Comparison of ENCODE assay signal across 8 mouse cellular contexts in the genomic region with DNA sequence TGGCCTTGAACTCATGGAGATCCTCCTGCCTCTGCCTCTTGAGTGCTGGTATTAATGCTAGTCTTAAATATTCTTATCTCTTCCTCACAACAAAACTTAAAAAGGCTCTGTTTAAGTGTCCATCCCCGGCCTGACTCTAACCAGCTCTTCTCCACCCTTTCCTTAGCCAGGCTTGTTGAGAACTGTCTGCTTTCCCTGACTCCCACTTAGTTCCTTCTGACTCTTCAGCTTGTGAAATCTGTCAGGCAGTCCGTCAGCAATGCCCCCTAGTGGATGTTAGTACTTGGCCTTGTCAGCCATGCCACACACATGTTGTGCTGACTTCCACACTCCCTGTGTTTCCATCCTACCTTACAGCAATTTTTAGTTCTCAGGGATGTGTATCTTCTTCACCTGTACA. TPM values are rescaled to one million over a fixed set of nuclear protein-coding genes. Genes with fewer than 3 reads are reported as not detected.
DNase-seq lines count a peak whose midpoint lies in the region; ATAC-seq lines count a peak whose summit lies in the region.

No protein-coding gene starts in this region.

- 51% methylated on average over 2 of the region's 2 CpGs for WGBS in midbrain, embryonic 14.5 days
- 60% methylated on average over 2 of the region's 2 CpGs for WGBS in midbrain, embryonic 10.5 days

- no peak overlapping the region for H3K27ac ChIP-seq in midbrain, embryonic 14.5 days (replicated peaks; ENCODE audit: low read depth, low read length)
- no peak overlapping the region for H3K27ac ChIP-seq in midbrain, embryonic 10.5 days (replicated peaks)

- peaks cover 8% of the 10 kb centered on the region; the same call in 1 of the 2 replicates for H3K36me3 ChIP-seq in midbrain, embryonic 14.5 days (ENCODE audit: control insufficient read depth, insufficient read depth, low read length)
- 0 out of 2 replicates have a peak, but pooled peaks cover 7% of the 10 kb centered on the region for H3K36me3 ChIP-seq in midbrain, embryonic 10.5 days

- no peak for ATAC-seq in midbrain, embryonic 14.5 days (ENCODE audit: low FRiP score, low TSS enrichment)

- H3K4me2 ChIP-seq in midbrain, embryonic 14.5 days (ENCODE audit: low read length): no peak overlapping the region

- no peak overlapping the region for H3K4me3 ChIP-seq in midbrain, embryonic 14.5 days (replicated peaks; ENCODE audit: low read depth, low read length)
- no peak overlapping the region for H3K4me3 ChIP-seq in midbrain, embryonic 10.5 days

- no peaks in the 10 kb centered on the region for H3K27me3 ChIP-seq in midbrain, embryonic 14.5 days (ENCODE audit: control insufficient read depth, insufficient read depth, low read length)
- H3K27me3 ChIP-seq in midbrain, embryonic 10.5 days (ENCODE audit: low read depth, poor library complexity, severe bottlenecking): no peaks in the 10 kb centered on the region

- DNase-seq in adrenal gland, adult 2 months: peak; percentile 42
- no peak for DNase-seq in adrenal gland, postnatal 4 days (ENCODE audit: low spot score in 2 of 2)
- DNase-seq in midbrain, embryonic 14.5 days: peak; percentile 58
- DNase-seq in midbrain, embryonic 10.5 days (ENCODE audit: low spot score): no peak
- peak; percentile 29 to 47 for DNase-seq in cerebellum, postnatal 36 days
- peak; percentile 39 to 58 for DNase-seq in kidney, postnatal 4 days
- DNase-seq in retina, embryonic 14.5 days (ENCODE audit: low spot score): peak; percentile 54
- DNase-seq in neural tube, embryonic 10.5 days (ENCODE audit: extremely low spot score, low spot score): no peak

- no peak overlapping the region for H3K9ac ChIP-seq in midbrain, embryonic 14.5 days (replicated peaks; ENCODE audit: low read length)

- no peaks in the 10 kb centered on the region for H3K9me3 ChIP-seq in midbrain, embryonic 14.5 days (ENCODE audit: control insufficient read depth, low read length)
- H3K9me3 ChIP-seq in midbrain, embryonic 10.5 days (replicated peaks): no peaks in the 10 kb centered on the region

- H3K4me1 ChIP-seq in midbrain, embryonic 14.5 days (ENCODE audit: control insufficient read depth, insufficient read depth, low read length): no peaks in the 10 kb centered on the region
- no peaks in the 10 kb centered on the region for H3K4me1 ChIP-seq in midbrain, embryonic 10.5 days

RNA-seq across cellular contexts. Expression of a gene that starts 35.1 kb away (rescaled TPM):
- total RNA-seq in adrenal gland, adult 2 months (2021): 10 to 100 TPM; 40.6 to 57.6 TPM
- polyA plus RNA-seq in adrenal gland, adult 2 months (2012; rRNA removed): 2.7 and 3.7 TPM in 2 replicates
- 10 to 100 TPM; 32.3 to 32.5 TPM for total RNA-seq in adrenal gland, postnatal 4 days (2021)
- polyA plus RNA-seq in midbrain, embryonic 14.5 days (2014; fragmentation: Nextera tagmentation; extraction: Ambion mirVana): 16.6 and 17.1 TPM in 2 replicates
- 4.0 and 5.1 TPM in 2 replicates for polyA plus RNA-seq in midbrain, embryonic 10.5 days (2016; fragmentation: Nextera tagmentation; extraction: Ambion mirVana)

RNA-seq across cellular contexts. Expression of a gene that starts 43.2 kb away (rescaled TPM):
- total RNA-seq in adrenal gland, adult 2 months (2021): not detected
- 2.0 and 3.2 TPM in 2 replicates for polyA plus RNA-seq in adrenal gland, adult 2 months (2012; rRNA removed)
- under 1 TPM; 0.36 to 0.79 TPM for total RNA-seq in adrenal gland, postnatal 4 days (2021)
- 0.42 and 0.61 TPM in 2 replicates for polyA plus RNA-seq in midbrain, embryonic 14.5 days (2014; fragmentation: Nextera tagmentation; extraction: Ambion mirVana)
- polyA plus RNA-seq in midbrain, embryonic 10.5 days (2016; fragmentation: Nextera tagmentation; extraction: Ambion mirVana): not detected in 2 replicates

Comparison
In these comparisons a context has a peak if more than half of its experiments do, and no peak if none do; other contexts are left out.
1. DNase-seq: peak in adrenal gland, adult 2 months (single experiment), midbrain, embryonic 14.5 days (single experiment), cerebellum, postnatal 36 days (2 of 2), kidney, postnatal 4 days (2 of 2) and retina, embryonic 14.5 days (single experiment); none in adrenal gland, postnatal 4 days (0 of 2), midbrain, embryonic 10.5 days (single experiment) and neural tube, embryonic 10.5 days (single experiment).